In the genomic region with DNA sequence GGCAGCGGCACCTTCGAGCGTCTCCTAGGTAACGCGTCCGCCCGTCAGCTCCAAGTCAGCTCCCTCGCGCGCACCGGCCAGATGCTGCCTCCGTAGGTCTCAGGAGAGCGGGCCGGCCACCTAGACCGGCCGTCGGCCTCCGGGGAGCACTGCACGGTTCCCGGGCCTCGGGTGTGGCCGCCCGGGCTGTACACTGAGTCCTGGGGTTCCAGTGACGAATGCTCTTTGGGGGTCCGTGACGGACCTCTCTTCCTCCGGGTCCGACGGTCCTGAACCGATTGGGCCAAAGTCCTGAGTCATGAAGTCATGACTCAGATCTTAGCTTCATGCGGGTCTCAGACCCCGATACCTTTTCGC, we compare ENCODE assay signal across 8 mouse cellular contexts. TPM values are rescaled to one million over a fixed set of nuclear protein-coding genes. Genes with fewer than 3 reads are reported as not detected.
DNase-seq lines count a peak whose midpoint lies in the region; ATAC-seq lines count a peak whose summit lies in the region.

No protein-coding gene starts in this region.

- no peaks in the 10 kb centered on the region for H3K27me3 ChIP-seq in kidney, embryonic 14.5 days (ENCODE audit: control insufficient read depth, insufficient read depth, low read length)
- no peaks in the 10 kb centered on the region for H3K27me3 ChIP-seq in hindbrain, embryonic 13.5 days
- no peaks in the 10 kb centered on the region for H3K27me3 ChIP-seq in midbrain, embryonic 13.5 days

- H3K36me3 ChIP-seq in kidney, embryonic 14.5 days (ENCODE audit: control insufficient read depth, insufficient read depth, low read length), result peaks cover 56% of the 10 kb centered on the region
- H3K36me3 ChIP-seq in hindbrain, embryonic 13.5 days, result peaks cover 66% of the 10 kb centered on the region
- H3K36me3 ChIP-seq in midbrain, embryonic 13.5 days, result peaks cover 68% of the 10 kb centered on the region

- peaks cover 16% of the 10 kb centered on the region for H3K4me1 ChIP-seq in kidney, embryonic 14.5 days (ENCODE audit: control insufficient read depth, insufficient read depth, low read length)
- H3K4me1 ChIP-seq in brown adipose tissue, adult 24 weeks (ENCODE audit: control insufficient read depth, insufficient read depth, insufficient read length, low read length), result peaks cover 2% of the 10 kb centered on the region; the same call in 1 of the 2 replicates
- H3K4me1 ChIP-seq in hindbrain, embryonic 13.5 days (replicated peaks), result peaks cover 32% of the 10 kb centered on the region
- peaks cover 26% of the 10 kb centered on the region for H3K4me1 ChIP-seq in midbrain, embryonic 13.5 days (replicated peaks)

- no peaks in the 10 kb centered on the region for H3K9me3 ChIP-seq in kidney, embryonic 14.5 days (ENCODE audit: control insufficient read depth, low read length)
- H3K9me3 ChIP-seq in hindbrain, embryonic 13.5 days, result no peaks in the 10 kb centered on the region
- H3K9me3 ChIP-seq in midbrain, embryonic 13.5 days, result no peaks in the 10 kb centered on the region

- DNase-seq in kidney, postnatal 14 days, result no peak
- DNase-seq in layer of hippocampus, postnatal 14 days (ENCODE audit: low spot score in 2 of 2), result no peak
- DNase-seq in gastrocnemius, postnatal 14 days, result no peak
- no peak for DNase-seq in cerebellum, adult 18-20 months

- intact Hi-C loops in gastrocnemius, postnatal 14 days (cut with DNase I; ENCODE audit: low total_unique reads), result no loop called here

- WGBS in kidney, embryonic 14.5 days, result under 1% methylated on average over 33 of the region's 33 CpGs
- WGBS in hindbrain, embryonic 13.5 days, result 2% methylated on average over 32 of the region's 33 CpGs
- 1% methylated on average over 33 of the region's 33 CpGs for WGBS in midbrain, embryonic 13.5 days

- no peak overlapping the region for H3K27ac ChIP-seq in kidney, embryonic 14.5 days (ENCODE audit: low read depth, low read length)
- peak overlapping the region; percentile 27; the same call in 1 of the 2 replicates for H3K27ac ChIP-seq in brown adipose tissue, adult 24 weeks (replicated peaks; ENCODE audit: low read depth, low read length)
- H3K27ac ChIP-seq in hindbrain, embryonic 13.5 days, result peak overlapping the region; percentile 66; the same call in 1 of the 2 replicates
- H3K27ac ChIP-seq in midbrain, embryonic 13.5 days, result peak overlapping the region; percentile 72; the same call in 1 of the 2 replicates

- peak overlapping the region; percentile 87 for H3K4me2 ChIP-seq in kidney, embryonic 14.5 days (replicated peaks; ENCODE audit: low read depth, low read length)
- peak overlapping the region; percentile 77 for H3K4me2 ChIP-seq in hindbrain, embryonic 13.5 days
- peak overlapping the region; percentile 84 for H3K4me2 ChIP-seq in midbrain, embryonic 13.5 days (replicated peaks)

- H3K9ac ChIP-seq in kidney, embryonic 14.5 days (ENCODE audit: low read depth, low read length), result peak overlapping the region; percentile 86
- peak overlapping the region; percentile 92 for H3K9ac ChIP-seq in hindbrain, embryonic 13.5 days
- peak overlapping the region; percentile 91 for H3K9ac ChIP-seq in midbrain, embryonic 13.5 days (replicated peaks)

- peak overlapping the region; percentile 99 for H3K4me3 ChIP-seq in kidney, embryonic 14.5 days (ENCODE audit: low read length)
- H3K4me3 ChIP-seq in brown adipose tissue, adult 24 weeks (ENCODE audit: insufficient read depth, low read depth, low read length), result peak overlapping the region; percentile 89
- H3K4me3 ChIP-seq in hindbrain, embryonic 13.5 days, result peak overlapping the region; percentile 87
- H3K4me3 ChIP-seq in midbrain, embryonic 13.5 days (replicated peaks), result peak overlapping the region; percentile 99

- peak; percentile 54 for ATAC-seq in kidney, embryonic 14.5 days (ENCODE audit: low FRiP score, low TSS enrichment)
- peak; percentile 61 for ATAC-seq in hindbrain, embryonic 13.5 days (ENCODE audit: low FRiP score)
- ATAC-seq in midbrain, embryonic 13.5 days, result no peak

RNA-seq across cellular contexts. Expression of a gene that starts 0.3 kb away (rescaled TPM):
- polyA plus RNA-seq in kidney, embryonic 14.5 days (2014; fragmentation: Nextera tagmentation; extraction: Ambion mirVana), result 46.4 and 51.5 TPM in 2 replicates
- 11.4 and 20.4 TPM in 2 replicates for polyA plus RNA-seq in brown adipose tissue, adult 24 weeks (2012; ENCODE audit: insufficient read depth, insufficient read length, missing spikeins)
- polyA plus RNA-seq in hindbrain, embryonic 13.5 days (2015; fragmentation: Nextera tagmentation; extraction: Ambion mirVana), result 58.9 and 63.2 TPM in 2 replicates
- polyA plus RNA-seq in midbrain, embryonic 13.5 days (2015; fragmentation: Nextera tagmentation; extraction: Ambion mirVana), result 64.7 and 67.8 TPM in 2 replicates
- total RNA-seq in layer of hippocampus, postnatal 14 days (2021), result 10 to 100 TPM; 56.7 to 61.6 TPM
- 10 to 100 TPM; 11.4 to 11.8 TPM for total RNA-seq in gastrocnemius, postnatal 14 days (2021)

RNA-seq across cellular contexts. Expression of a gene that starts 9.8 kb away (rescaled TPM):
- polyA plus RNA-seq in kidney, embryonic 14.5 days (2014; fragmentation: Nextera tagmentation; extraction: Ambion mirVana), result 27.4 and 32.8 TPM in 2 replicates
- 5.7 and 8.6 TPM in 2 replicates for polyA plus RNA-seq in brown adipose tissue, adult 24 weeks (2012; ENCODE audit: insufficient read depth, insufficient read length, missing spikeins)
- polyA plus RNA-seq in hindbrain, embryonic 13.5 days (2015; fragmentation: Nextera tagmentation; extraction: Ambion mirVana), result 26.3 and 27.3 TPM in 2 replicates
- 26.1 and 28.7 TPM in 2 replicates for polyA plus RNA-seq in midbrain, embryonic 13.5 days (2015; fragmentation: Nextera tagmentation; extraction: Ambion mirVana)
- total RNA-seq in layer of hippocampus, postnatal 14 days (2021), result 10 to 100 TPM; 22.5 to 22.7 TPM
- 1 to 10 TPM; 4.3 to 5.3 TPM for total RNA-seq in gastrocnemius, postnatal 14 days (2021)

RNA-seq across cellular contexts. Expression of a gene that starts 9.8 kb away (rescaled TPM):
- 14.8 and 18.2 TPM in 2 replicates for polyA plus RNA-seq in kidney, embryonic 14.5 days (2014; fragmentation: Nextera tagmentation; extraction: Ambion mirVana)
- polyA plus RNA-seq in brown adipose tissue, adult 24 weeks (2012; ENCODE audit: insufficient read depth, insufficient read length, missing spikeins), result 58.7 and 70.2 TPM in 2 replicates
- polyA plus RNA-seq in hindbrain, embryonic 13.5 days (2015; fragmentation: Nextera tagmentation; extraction: Ambion mirVana), result 10.5 and 10.6 TPM in 2 replicates
- 10.6 and 12.5 TPM in 2 replicates for polyA plus RNA-seq in midbrain, embryonic 13.5 days (2015; fragmentation: Nextera tagmentation; extraction: Ambion mirVana)
- total RNA-seq in layer of hippocampus, postnatal 14 days (2021), result 10 to 100 TPM; 14.5 to 15.9 TPM
- total RNA-seq in gastrocnemius, postnatal 14 days (2021), result 10 to 100 TPM; 26.5 to 29.0 TPM

RNA-seq across cellular contexts. Expression of a gene that starts 14.4 kb away (rescaled TPM):
- polyA plus RNA-seq in kidney, embryonic 14.5 days (2014; fragmentation: Nextera tagmentation; extraction: Ambion mirVana), result 0.17 and 0.20 TPM in 2 replicates
- polyA plus RNA-seq in brown adipose tissue, adult 24 weeks (2012; ENCODE audit: insufficient read depth, insufficient read length, missing spikeins), result not detected in 2 replicates
- polyA plus RNA-seq in hindbrain, embryonic 13.5 days (2015; fragmentation: Nextera tagmentation; extraction: Ambion mirVana), result 0.36 and 0.44 TPM in 2 replicates
- polyA plus RNA-seq in midbrain, embryonic 13.5 days (2015; fragmentation: Nextera tagmentation; extraction: Ambion mirVana), result 0.19 and 0.30 TPM in 2 replicates
- total RNA-seq in layer of hippocampus, postnatal 14 days (2021), result under 1 TPM in 1 of 2 experiments, not detected in 1; 0.43 TPM
- under 1 TPM; 0.16 to 0.35 TPM for total RNA-seq in gastrocnemius, postnatal 14 days (2021)

RNA-seq across cellular contexts. Expression of a gene that starts 16.7 kb away (rescaled TPM):
- polyA plus RNA-seq in kidney, embryonic 14.5 days (2014; fragmentation: Nextera tagmentation; extraction: Ambion mirVana), result 176 and 218 TPM in 2 replicates
- polyA plus RNA-seq in brown adipose tissue, adult 24 weeks (2012; ENCODE audit: insufficient read depth, insufficient read length, missing spikeins), result 278 and 304 TPM in 2 replicates
- polyA plus RNA-seq in hindbrain, embryonic 13.5 days (2015; fragmentation: Nextera tagmentation; extraction: Ambion mirVana), result 108 TPM in 2 replicates
- polyA plus RNA-seq in midbrain, embryonic 13.5 days (2015; fragmentation: Nextera tagmentation; extraction: Ambion mirVana), result 111 and 113 TPM in 2 replicates
- 10 to 100 TPM; 71.3 to 73.5 TPM for total RNA-seq in layer of hippocampus, postnatal 14 days (2021)
- total RNA-seq in gastrocnemius, postnatal 14 days (2021), result 100 to 1,000 TPM; 133 to 143 TPM
